Mouse (Mus musculus): Measurements from ENCODE around the gene Fam169b.

GRCm38 (mm10) chr7:68274951-68275350 is 1.3 kb downstream of the Fam169b start:
- no peak for TF ChIP-seq CTCF (IDR thresholded peaks at IDR 0.05; ENCODE audit: borderline replicate concordance, insufficient read depth, low read length)
- TF ChIP-seq POLR2A (IDR thresholded peaks at IDR 0.05; ENCODE audit: low read depth, low read length), result no peak
